Mouse (Mus musculus): ENCODE measurements around the gene Spag16.

Gene Spag16

DNA sequence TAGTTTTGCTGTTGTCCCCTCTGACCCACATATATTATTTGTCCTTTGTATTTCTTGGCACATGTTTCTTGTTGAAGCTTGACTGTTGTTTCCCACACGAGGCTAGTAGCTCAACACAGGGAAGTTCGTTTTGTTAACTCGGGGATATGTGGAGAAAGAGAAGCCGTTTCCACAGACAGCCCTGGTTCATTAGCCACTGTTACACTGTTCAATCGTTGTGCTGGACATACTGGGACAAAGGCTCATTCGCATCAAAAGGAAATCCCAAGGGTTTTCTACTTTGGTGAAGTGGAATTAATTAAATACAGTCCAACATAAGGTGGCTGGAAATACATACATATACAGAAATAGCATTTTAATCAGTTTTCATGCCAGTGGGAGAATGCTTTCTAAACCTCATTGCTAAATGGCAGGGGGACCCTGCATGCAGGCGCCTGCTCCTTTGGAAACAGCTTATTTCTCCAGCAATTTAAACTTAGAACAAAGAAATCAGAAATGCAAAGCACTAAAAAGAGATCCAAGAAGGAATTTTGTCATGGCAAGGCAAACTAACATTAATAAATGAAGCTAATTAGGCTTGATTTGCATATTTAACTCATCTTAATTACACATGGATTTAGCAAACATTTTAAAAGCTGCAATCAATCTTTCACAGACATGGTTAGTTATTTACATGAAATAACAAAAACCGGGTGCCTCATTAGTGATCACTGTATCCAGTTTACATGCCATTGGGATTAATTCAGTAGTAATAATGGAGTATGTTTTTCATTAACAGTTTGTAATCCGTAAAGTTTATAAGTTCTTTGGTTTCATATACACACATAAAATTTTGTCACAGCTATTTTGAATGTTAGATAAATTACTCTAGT lies 615.7 kb downstream of the Spag16 start:
- in situ Hi-C loops (cut with MboI): no loop called here

DNA sequence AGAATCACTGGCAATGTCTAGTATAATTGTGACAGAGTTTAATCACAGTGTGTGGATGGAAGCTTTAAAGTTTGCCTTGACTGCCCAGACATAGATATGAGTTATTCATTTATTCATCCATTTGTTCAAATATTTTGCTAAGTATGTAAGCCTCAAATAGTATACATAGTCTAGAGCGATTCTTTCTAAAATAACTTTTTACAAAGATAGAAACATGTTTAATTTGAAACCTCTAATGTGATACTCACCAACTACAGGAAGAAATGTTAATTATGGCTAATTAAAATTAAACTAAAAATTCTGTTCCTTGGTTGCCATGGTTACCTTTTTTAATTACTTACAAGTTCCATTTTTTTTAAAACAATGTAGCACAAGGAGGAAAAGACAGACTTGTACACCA lies 653.1 kb downstream of the Spag16 start:
- in situ Hi-C loops (cut with MboI): no loop called here

DNA sequence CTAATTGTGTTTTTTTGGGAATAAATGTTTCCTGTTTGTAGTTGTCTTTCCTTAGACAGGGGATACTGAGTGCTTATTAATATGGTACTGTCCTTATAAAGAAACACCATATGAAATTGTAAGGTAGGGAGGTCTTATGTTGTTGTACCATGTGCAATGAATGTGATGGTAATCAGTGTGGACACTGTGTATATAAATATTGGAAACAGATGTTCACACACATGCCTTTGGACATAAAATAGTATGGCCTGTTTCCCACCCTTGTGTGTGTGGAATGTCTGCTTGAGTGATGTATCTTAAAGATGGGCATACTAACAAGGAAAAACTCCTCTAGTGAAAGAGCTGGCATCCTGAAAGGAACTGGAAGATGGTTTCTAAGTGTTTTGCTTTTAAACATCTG lies 692.1 kb downstream of the Spag16 start:
- in situ Hi-C loops (cut with MboI): no loop called here

DNA sequence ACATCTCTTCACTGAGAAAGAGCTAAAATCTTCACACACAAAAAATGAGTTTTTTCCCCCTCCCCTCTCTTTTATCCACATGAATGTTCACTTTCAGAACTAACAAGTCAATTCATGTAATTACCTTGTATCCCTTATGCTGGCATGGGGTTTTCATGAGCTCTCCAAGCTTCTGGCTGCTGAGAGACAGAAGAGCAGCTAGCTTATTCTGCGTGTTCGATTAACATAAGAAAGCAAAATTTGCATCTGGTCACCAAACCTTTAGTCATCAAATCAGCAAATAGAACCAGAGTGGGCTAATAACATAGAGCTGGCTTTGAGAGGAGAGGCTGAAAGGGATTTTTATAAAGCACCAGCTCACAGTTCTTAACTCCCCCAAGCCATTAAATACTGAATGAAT lies 700.4 kb downstream of the Spag16 start:
- in situ Hi-C loops (cut with MboI): no loop called here

DNA sequence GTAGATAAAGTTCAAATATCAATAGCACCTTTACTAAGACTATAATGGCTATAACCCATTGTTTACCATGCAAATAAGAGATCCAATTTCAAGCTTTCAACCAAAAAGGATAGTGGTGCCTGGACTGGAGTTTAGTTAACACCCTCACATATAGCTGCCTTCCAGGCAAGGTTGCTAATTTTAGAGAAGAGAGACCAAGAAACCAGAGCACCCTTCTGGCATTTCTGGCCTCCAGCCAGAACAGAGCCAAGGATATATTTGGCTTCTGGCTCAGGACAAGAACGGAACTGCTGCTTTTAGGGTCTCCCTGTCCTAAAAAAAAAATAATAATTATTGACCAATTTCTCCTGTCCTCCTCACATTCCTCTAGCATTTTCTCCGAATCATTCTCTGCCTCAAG lies 703.0 kb downstream of the Spag16 start:
- in situ Hi-C loops (cut with MboI): no loop called here

DNA sequence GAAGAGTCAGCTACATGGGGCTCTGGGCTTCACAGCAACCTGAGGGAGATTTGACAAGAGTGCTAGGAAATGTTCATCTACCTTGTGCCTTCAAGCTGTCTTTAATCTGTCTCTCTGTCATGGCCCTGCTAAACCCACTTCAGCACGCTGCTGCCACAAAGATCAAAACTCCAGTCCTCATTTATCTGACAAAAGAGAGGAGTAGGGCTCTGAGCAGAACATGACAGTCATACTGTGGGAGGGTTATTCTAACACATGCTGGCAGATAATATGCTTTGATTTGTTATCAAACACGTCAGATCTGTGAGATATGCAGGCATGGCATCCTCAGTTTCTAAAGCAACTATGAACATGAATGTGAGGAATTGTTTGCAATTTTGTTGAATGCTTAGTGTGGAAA lies 725.1 kb downstream of the Spag16 start:
- in situ Hi-C loops (cut with MboI): no loop called here

DNA sequence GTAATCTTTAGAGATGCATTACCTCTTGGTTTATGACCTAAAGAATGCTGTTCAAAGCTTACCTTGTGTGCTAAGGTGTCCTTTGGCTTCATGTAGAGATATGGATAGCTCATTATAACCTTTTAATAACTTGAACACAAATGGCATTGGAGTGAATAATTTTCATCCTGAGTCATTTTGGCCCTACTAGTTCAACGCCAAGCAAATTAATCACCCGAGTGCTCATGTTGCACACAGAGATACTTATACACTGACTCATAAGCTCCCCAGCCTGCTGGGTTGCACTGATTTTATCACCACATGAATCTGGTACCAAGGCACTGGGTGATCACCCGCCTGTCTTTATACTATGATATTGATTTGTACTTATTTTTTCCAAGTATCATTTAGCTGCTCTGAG lies 795.0 kb downstream of the Spag16 start:
- in situ Hi-C loops (cut with MboI): no loop called here

DNA sequence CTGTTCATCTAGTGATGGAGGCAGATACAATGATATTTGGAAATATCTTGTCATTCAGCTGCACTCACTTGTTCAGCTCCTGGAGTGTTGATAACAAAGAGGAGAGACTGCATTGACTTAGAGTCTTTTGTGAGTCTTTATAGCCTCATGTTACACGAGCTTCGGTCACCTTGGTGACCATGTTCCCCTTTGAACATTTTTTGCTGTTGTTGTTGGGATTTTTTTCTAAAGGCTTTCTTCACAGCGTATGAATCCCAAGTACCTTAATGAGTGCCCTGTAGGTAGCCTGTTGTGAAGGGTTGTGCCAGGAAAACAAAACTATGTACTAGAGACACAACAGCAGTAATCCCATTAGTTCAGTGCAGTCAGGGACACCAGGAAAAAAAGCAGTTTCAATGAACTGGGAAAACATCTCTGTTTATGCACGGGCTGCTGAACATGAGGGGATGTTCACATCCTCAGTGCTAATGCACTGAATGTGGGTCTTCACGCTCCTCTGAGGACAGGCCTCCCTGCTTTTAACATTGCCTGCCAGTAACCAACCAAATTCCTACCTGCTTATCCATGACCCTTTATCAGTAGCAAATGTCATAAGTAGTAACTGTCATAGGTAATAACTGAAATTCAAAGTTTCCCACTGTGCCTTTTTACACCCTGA lies 798.2 kb downstream of the Spag16 start:
- in situ Hi-C loops (cut with MboI): no loop called here

DNA sequence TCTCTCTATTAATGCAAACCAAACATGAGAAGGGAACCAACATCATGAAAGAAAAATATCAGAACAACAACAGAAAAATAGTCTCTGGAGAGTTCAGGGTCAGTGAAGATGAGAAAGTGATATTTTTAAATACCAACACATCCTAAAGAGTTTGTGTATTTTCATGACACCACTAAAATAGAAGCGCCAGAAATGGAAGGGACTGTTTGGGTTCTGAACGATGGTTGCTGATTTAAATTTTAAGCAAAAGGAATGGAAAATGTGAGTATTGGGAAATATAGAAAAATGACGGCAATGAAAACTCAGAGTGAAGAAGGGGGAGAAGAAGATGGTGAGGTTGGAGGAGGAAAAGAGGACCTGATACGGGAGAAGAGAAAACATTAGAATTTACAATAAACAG lies 825.9 kb downstream of the Spag16 start:
- in situ Hi-C loops (cut with MboI): no loop called here

DNA sequence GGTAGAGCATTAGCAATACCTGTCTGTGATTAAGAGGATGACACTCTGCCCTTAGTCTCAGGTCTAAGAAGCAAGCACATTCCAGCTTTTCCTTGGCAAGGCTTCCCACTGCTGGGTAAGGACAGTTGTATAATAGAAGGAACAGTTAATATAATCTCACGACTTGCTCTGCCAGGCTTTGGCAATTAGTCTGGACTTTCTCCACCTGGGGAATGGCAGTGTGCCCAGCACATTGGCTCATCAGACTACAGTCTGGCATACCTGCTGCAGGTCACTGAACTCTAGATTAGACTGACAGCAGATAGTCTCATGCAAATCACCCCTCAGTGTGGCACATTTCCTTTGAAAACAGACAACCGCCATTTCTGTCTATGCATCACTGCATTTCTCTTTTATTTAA lies 865.8 kb downstream of the Spag16 start:
- in situ Hi-C loops (cut with MboI): no loop called here

DNA sequence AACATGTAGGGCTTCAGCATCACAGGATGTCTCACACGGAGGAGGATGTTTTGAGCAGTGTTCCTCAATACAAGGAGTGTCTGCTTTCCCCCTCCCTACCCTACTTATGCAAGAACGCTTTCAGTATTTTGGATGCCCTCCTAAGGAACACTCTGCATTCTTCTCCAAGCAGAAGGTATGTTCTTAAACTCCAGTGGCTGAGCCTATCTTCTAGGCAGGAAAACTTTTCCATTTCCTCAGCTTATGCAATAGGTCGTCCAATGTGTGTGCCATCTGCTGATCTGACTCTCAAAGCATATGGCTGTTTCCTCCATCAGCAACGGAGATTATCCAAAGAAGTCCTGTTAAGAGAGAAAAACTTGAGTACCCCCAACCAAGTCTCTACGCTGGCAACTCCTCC lies 873.5 kb downstream of the Spag16 start:
- in situ Hi-C loops (cut with MboI): no loop called here

DNA sequence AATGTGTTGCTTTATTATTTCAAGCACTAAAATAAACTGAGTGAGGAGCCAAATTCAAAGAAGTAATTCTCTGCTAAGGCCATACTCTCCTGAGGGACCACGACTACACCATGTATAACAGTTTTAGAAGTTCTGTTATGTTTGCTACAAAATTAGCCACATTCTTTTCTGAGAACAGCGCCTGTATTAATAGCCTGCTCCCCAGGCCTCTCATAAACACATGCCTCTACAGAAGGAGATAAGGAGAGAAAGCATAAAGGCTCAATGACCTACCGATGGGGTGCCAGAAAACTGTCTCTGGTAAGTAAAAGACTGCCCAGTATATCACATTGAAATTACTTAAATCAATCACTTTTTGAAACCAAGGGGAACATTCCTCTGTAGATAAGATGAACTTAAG lies 877.2 kb downstream of the Spag16 start:
- in situ Hi-C loops (cut with MboI): no loop called here

DNA sequence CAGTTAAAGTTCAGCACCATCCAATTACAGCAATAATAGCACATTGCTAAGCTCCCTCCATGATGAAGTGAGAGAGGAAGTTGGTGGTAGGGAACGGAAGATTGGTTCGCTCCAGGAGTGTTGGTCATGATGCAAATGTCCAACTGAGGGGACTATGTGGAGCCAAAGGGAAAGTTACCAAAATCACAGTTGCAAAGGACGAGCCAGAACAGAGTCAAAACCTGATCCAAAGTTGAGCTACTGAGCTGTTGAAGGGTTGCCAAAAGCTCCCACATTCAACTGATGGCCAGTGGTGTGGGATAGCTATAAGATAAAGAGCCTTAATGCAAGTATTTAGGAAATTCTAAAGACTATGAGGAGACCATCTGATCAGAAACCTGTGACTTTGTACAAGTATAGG lies 879.1 kb downstream of the Spag16 start:
- in situ Hi-C loops (cut with MboI): no loop called here

DNA sequence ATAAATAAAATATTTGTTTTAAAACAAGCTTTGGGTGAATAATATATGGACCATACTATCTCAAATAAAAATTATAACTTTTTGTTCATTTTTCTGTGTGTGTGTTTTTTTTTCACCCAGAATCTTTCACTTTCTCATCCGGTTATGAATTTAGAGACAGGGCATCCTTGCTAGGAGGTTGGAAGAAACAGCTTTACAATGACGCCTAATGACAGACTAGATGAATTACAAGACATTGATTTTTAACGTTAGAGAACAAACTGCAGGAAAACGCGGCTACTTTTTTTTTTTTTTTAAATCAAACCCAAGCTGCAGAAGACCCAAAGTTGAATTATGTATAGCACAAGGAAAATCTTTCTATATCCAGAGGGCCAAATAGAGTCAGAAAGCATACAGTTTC lies 898.3 kb downstream of the Spag16 start:
- in situ Hi-C loops (cut with MboI): no loop called here

DNA sequence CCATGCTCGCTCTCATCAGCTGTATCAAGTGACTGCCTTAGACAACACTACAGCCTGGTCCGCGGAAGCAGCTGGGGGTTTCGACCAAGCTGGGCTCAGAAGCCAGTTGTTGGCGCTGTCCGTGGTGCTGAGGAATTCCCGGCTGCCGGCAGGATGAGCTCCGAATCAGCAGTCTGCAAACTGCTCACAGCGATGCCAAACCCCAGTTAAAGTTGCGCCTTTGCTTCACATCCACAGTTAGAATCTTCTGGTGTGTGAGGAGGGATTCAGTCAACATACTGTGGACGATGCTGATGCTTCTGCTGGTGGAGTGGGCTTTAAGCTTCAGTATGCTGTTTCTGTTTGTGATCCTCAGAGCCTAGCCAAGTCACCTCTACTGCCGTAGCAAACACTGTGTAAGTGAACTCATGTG lies 898.9 kb downstream of the Spag16 start, which contains the start of gene Vwc2l:
TSS of gene Vwc2l (plus strand) at position 61 of the 412 bp plus-strand sequence.
- in situ Hi-C loops (cut with MboI): no loop called here
